Mouse (Mus musculus) T-helper 17 cell (primary cell): ENCODE measurements at regions not wholly inside any gene's neighbourhood (a gene's known extent, or its start where the extent isn't known, plus 50 kb on each side); places are given as distances from the start of the nearest gene placed in this dataset.

Experiments
- in situ Hi-C, 2 experiments: fragments of 300-600 bp; cut with MboI, MseI; formaldehyde crosslinking; loops; 1 replicate in 1 of 2; 2 replicates in 1 of 2; pipeline ENCODE4 v1.15.1; 2025; ENCODE audit warnings: high pct_unique_total_duplicates in 2 of 2

DNA sequence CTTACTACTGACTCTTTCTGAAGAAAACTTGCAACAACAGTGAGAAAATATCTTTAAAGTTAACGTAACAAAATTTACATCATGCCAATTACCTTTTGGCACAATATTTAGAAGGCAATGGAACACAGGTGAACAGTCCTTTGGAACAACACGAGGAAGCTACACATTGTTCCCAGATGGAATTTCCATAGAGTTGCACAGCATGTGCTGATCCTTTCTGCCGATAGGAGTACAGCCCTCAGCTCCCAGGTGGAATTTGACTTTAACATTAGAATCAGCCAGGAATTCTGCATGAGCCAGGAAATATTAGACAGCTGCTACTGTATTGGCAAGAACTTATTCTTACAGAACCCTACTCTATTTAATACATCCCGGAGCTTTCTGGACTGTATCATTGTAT is 948.3 kb downstream of the 1190002N15Rik start:
- in situ Hi-C loops, result loop anchor here in 1 of 2 experiments (10.0 kb wide), 1 partner anchor 1315 kb away; no protein-coding TSS in a partner anchor

DNA sequence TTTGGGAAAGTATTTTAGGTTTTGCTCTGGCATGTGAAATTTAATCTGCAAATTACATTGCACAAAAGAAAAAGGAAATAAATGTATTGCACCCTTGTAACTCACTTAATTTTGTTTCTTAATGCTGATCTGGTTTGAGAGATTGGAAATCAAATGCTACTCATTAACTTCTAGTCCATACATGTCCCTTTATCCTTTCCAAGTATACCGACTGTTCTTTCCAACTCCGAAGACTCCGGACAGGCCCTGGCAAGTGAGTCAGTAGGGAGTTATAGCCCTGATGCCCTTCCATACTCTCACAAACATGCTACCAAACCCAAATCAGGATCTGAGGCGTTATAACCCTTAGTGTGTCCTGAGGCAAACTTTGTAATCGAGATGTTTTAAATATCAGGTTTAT is 949.9 kb downstream of the 1190002N15Rik start:
- in situ Hi-C loops, result loop anchor here in 1 of 2 experiments (10.0 kb wide), 1 partner anchor 1317 kb away; no protein-coding TSS in a partner anchor

DNA sequence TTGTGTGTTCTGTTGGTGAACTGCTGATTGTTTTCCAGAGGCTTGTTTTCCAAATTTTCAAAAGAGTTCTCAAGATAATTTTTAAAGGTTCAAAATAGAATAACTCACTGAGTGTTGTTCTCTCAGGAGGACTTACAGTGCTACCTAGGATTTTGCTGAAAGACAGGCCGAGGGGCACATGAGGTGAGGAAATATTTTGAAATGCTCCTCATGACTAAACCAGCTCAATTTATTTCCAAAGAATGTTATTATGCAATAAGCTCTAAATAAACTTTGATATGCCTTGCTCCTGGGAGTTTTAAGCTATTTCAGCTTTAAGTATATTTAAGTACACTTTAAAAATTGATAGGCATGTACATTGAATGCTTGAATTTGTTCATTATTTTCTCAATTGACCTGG is 951.0 kb downstream of the 1190002N15Rik start:
- in situ Hi-C loops, result loop anchor here in 1 of 2 experiments (10.0 kb wide), 1 partner anchor 1318 kb away; no protein-coding TSS in a partner anchor

DNA sequence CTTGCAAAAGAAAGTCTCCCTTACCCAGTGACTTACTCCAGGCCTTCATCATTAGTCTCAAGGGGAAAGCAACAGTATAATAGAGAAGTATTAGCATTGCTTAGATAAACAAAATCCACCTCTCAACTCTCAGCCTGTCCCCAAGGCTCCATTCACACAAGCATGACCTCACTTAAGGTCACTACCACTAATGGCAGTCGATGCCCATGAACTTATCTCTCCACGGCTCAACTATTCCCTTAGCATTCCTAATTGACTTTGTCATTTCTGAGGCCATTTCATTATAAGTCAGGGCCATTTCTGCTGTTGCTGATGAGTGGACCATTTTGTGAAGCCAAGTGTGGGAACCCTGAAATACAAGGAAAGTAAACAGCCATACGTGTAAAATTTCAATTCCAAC is 953.3 kb downstream of the 1190002N15Rik start:
- in situ Hi-C loops, result loop anchor here in 1 of 2 experiments (10.0 kb wide), 1 partner anchor 1320 kb away; no protein-coding TSS in a partner anchor
